Mouse (Mus musculus): ENCODE measurements at regions not wholly inside any gene's neighbourhood (a gene's known extent, or its start where the extent isn't known, plus 50 kb on each side); places are given as distances from the start of the nearest gene placed in this dataset.
"Not testable (repeated sequence)": the region's sequence is repeated elsewhere in the genome, so short reads cannot be mapped to it uniquely, and the experiment has no call there.

DNA sequence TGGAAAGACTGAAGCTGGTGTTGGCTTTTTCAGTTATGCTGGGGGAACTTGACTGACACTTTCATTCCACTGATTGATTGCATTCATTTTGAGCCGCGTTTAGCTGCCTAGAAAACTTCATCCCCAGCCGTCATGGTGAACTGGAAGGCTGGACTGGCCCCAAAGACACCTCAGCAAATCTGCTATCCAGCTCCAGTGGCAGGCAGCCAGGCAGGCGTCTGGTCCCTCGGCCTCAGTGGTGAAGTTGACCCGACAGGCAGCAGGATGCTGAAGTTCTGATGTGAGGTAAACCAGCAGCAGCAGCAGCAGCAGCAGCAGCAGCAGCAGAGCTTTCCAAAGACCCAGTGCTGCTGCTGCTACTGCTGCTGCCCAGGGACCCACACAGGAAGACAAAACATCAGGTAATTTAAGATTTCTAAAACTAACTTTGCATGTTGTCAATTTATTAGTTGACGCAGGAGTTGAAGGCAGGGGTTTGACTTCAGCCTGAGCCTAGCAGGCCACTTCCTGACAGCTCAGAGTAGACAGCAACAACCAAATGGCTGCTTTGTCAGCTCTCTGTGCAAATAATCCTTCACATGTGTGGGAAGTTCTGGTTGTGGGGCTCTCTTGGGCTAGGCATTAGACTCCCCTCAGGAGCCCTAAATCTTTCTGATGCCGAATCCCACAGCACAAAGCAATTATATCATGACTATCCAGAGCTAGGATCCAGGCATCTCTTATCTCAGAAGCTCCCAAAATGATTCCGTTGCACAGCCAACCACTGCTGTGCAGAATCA, 200.4 kb upstream of the Nhs start:
- Histone ChIP-seq H3K4me2 (no peak overlapping the region), H3K4me3 (no peak overlapping the region), H3K27ac (no peak overlapping the region), H3K36me3 (no peaks in the 10 kb centered on the region), H3K4me1 (no peaks in the 10 kb centered on the region), H3K9ac (no peak overlapping the region), H3K9me3 (replicated peaks) (no peaks in the 10 kb centered on the region), H3K27me3 (replicated peaks) (0 out of 2 replicates have a peak, but pooled peaks cover 4% of the 10 kb centered on the region)
- ATAC-seq: no peak
- 46% methylated on average over 9 of the region's 9 CpGs for WGBS (ENCODE audit: insufficient replicate concordance)

DNA sequence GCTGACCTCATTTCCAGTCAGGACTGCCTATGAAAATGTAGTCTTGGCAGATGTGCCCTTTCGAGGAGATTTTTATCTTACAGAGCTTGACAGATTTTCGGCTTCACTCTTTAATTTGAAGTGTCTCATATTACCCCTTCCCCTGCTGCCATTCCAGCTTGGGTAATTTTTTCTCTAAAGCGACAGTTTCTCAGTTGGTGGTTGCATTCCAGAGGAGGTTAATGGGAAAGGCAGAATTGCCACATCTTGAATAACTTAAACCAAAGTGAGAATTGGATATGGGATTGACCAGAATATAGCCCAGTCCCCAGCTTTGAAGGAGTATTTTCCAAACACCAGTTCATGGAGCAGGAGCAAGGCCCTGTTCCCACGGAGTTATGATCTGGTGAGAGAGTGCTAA, 188.8 kb upstream of the Nhs start:
- no peak overlapping the region for H3K27ac ChIP-seq
- no peak overlapping the region for H3K4me2 ChIP-seq
- no peaks in the 10 kb centered on the region for H3K36me3 ChIP-seq
- H3K4me1 ChIP-seq: no peaks in the 10 kb centered on the region
- H3K27me3 ChIP-seq (replicated peaks): peaks cover 25% of the 10 kb centered on the region
- no peaks in the 10 kb centered on the region for H3K9me3 ChIP-seq (replicated peaks)
- no peak for ATAC-seq
- no peak overlapping the region for H3K4me3 ChIP-seq
- no peak overlapping the region for H3K9ac ChIP-seq
- WGBS (ENCODE audit: insufficient replicate concordance): 42% methylated on average over 4 of the region's 4 CpGs

DNA sequence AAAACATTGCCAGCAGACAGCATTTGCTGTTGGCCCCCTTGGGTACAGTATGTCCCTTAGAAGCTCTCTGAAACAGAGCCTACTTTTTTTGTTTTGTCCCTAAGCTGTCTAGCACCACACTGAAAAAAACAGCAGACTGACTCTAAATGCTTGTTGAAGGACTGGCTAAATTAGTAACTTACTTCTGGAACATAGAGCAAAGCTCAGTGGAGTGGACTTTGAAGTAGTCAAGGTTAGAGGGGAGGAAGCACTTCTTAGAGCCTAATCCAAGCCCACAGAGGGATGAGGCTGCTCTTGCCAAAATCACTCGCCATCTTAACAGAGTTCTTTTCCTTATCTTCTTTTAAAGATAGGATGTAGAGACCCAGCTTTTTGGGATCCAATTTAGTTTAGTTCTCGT, 188.4 kb upstream of the Nhs start:
- Histone ChIP-seq H3K4me2 (no peak overlapping the region), H3K27ac (no peak overlapping the region), H3K27me3 (replicated peaks) (peaks cover 20% of the 10 kb centered on the region), H3K4me1 (no peaks in the 10 kb centered on the region), H3K4me3 (no peak overlapping the region), H3K9me3 (replicated peaks) (no peaks in the 10 kb centered on the region), H3K9ac (no peak overlapping the region), H3K36me3 (no peaks in the 10 kb centered on the region)
- ATAC-seq: no peak
- 29% methylated on average over 2 of the region's 2 CpGs for WGBS (ENCODE audit: insufficient replicate concordance)

DNA sequence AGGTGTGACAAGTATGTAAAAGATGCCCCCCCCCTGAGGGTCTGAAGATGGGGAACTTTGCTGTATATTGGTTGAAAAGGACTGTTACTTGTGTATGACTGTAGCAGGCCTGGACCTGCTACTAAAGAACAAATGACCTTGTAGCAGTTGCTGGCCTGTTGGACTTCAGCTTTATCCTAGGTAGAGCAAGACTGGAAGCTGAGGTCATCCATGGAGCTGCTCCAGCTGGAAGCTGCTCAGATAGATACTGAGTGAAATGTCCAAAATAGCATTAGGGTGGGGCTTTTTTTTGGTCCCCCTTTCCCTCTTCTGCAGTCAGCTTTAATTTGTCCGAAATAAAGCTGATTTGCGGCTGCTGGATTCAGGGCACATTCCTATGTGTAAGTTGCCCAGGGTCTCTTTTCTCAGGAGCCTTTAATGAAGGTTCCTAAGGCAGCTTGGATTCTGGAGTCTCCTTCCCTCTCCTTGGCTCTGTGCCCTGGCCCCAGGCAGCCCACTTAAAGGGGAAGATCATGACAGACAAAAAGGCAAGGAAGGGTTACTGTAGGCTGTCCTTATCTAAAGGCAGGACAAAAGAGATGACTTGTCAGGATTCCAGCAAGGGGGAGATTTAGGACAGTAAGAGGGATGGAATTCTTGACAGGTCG, 186.1 kb upstream of the Nhs start:
- no peaks in the 10 kb centered on the region for H3K9me3 ChIP-seq (replicated peaks)
- H3K36me3 ChIP-seq: no peaks in the 10 kb centered on the region
- H3K4me2 ChIP-seq: no peak overlapping the region
- no peak overlapping the region for H3K27ac ChIP-seq
- no peak overlapping the region for H3K9ac ChIP-seq
- H3K4me1 ChIP-seq: no peaks in the 10 kb centered on the region
- ATAC-seq: no peak
- H3K27me3 ChIP-seq (replicated peaks): peaks cover 20% of the 10 kb centered on the region; the same call in 1 of the 2 replicates
- no peak overlapping the region for H3K4me3 ChIP-seq
- WGBS (ENCODE audit: insufficient replicate concordance): 58% methylated on average over 3 of the region's 3 CpGs

DNA sequence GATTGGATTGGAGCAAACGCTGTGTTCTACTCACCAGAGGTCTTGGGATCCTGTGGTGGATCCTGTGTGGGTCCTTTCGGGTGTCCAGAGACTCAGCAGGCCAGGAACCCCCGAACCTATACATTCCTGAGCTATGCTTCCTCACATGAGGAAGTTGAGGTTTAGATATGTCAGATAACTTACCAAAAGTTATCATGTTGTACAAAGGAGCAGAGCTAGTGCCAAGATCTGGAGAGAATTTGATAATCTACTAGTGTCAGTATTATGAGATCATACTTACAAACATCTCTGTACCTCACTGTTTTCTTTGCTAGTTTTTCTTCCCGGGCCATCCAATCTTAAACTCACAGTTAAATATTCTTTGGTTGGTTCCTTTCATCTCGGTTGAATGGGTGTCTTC, 172.6 kb upstream of the Nhs start:
- H3K4me3 ChIP-seq: no peak overlapping the region
- no peak overlapping the region for H3K27ac ChIP-seq
- no peak overlapping the region for H3K9ac ChIP-seq
- H3K9me3 ChIP-seq (replicated peaks): no peaks in the 10 kb centered on the region
- no peaks in the 10 kb centered on the region for H3K27me3 ChIP-seq (replicated peaks)
- 56% methylated on average over 5 of the region's 5 CpGs for WGBS (ENCODE audit: insufficient replicate concordance)
- H3K4me2 ChIP-seq: no peak overlapping the region
- no peaks in the 10 kb centered on the region for H3K4me1 ChIP-seq
- H3K36me3 ChIP-seq: no peaks in the 10 kb centered on the region
- no peak for ATAC-seq

DNA sequence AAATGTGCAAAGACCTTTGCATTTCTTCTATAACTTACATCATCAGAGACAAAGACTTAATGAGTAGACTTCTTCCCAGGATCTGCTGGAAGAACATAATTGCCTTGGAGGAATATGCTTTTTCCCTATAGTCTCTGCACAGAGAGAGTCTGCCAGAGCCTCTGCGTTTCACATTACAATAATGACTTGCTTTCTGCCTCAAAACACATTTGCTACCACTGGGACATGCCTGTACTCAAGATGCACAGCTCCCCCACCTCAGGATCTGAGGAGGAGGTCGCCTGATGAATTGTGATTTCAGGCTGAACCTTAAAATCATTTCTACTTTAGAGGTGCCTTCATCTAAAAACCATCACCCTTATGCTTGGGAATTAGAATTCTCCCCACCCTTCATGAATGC, 148.1 kb upstream of the Nhs start:
- no peak overlapping the region for H3K4me3 ChIP-seq
- H3K27me3 ChIP-seq (replicated peaks): no peaks in the 10 kb centered on the region
- H3K9me3 ChIP-seq (replicated peaks): no peaks in the 10 kb centered on the region
- no peak overlapping the region for H3K27ac ChIP-seq
- no peak overlapping the region for H3K9ac ChIP-seq
- H3K4me1 ChIP-seq: no peaks in the 10 kb centered on the region
- no peaks in the 10 kb centered on the region for H3K36me3 ChIP-seq
- no peak for ATAC-seq
- no peak overlapping the region for H3K4me2 ChIP-seq
- WGBS (ENCODE audit: insufficient replicate concordance): 48% methylated on average over 2 of the region's 2 CpGs

DNA sequence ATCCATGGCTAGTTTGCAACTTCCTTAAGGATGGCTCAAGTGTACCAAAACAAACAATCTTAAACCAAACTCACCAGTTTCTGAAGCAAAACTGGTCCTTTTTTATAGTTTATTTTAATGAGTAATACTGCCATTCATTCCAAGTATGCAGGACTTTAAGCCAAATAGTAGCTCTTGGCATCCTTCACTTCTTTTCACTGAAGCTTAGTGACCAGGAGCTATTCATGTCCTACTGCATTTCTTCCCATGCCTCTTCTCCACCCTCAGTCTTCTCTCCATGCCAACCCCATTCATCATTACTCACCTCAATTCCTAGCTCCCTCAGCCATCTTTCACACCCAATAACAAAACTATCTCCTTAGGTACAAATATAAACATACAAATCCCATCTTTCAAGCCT, 144.6 kb upstream of the Nhs start:
- H3K36me3 ChIP-seq: no peaks in the 10 kb centered on the region
- no peaks in the 10 kb centered on the region for H3K4me1 ChIP-seq
- H3K4me3 ChIP-seq: no peak overlapping the region
- no peak overlapping the region for H3K9ac ChIP-seq
- no peaks in the 10 kb centered on the region for H3K9me3 ChIP-seq (replicated peaks)
- no peaks in the 10 kb centered on the region; the same call in 1 of the 2 replicates for H3K27me3 ChIP-seq (replicated peaks)
- no peak for ATAC-seq
- H3K27ac ChIP-seq: no peak overlapping the region
- H3K4me2 ChIP-seq: no peak overlapping the region

DNA sequence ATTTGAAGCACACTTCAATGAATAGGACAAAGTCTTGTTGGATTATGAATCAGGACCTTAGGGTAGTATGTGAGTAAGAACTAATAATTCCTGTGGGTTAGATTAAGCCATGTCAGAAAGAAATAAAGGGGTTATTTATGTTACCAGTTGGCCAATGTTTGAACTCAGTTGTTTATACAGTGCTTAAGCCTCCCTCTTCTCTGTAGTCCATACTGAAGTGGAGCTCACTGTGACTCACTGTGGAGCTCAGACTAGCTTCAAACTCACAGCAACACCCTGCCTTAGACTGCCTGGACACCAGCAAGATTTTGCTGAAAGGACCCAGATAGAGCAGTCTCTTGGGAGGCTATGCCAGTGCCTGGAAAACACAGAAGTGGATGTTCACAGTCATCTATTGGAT, 143.3 kb upstream of the Nhs start:
- Histone ChIP-seq H3K4me1 (no peaks in the 10 kb centered on the region), H3K27ac (no peak overlapping the region), H3K9ac (no peak overlapping the region), H3K4me3 (no peak overlapping the region), H3K9me3 (replicated peaks) (no peaks in the 10 kb centered on the region), H3K27me3 (replicated peaks) (no peaks in the 10 kb centered on the region; the same call in 1 of the 2 replicates), H3K4me2 (no peak overlapping the region), H3K36me3 (no peaks in the 10 kb centered on the region)
- no peak for ATAC-seq

DNA sequence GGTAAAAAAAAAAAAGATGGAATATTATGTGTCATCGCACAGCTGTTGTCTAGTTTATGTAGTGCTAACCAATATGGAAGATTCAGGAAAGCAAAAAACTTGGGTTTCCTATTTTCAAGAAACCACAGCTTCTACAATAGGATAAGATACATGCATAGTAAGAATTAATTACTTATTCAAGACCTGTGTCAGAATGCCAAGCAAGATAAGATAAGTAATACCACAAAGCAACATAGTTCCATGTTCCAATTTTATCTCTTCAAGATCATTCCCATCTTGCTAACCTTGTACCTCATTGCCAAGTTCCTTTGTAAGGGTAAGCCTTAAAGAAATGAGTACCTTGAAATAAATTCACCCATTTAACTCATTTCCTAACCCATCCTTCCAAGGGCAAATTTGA, 131.7 kb upstream of the Nhs start:
- whole genome bisulfite sequencing (ENCODE audit: insufficient replicate concordance): 74% methylated on average over 1 of the region's 1 CpGs
- Histone ChIP-seq H3K4me1 (0 out of 2 replicates have a peak, but pooled peaks cover under 1% of the 10 kb centered on the region), H3K4me3 (no peak overlapping the region), H3K9me3 (replicated peaks) (no peaks in the 10 kb centered on the region), H3K27ac (no peak overlapping the region), H3K9ac (no peak overlapping the region), H3K36me3 (no peaks in the 10 kb centered on the region), H3K27me3 (replicated peaks) (no peaks in the 10 kb centered on the region; the same call in 1 of the 2 replicates), H3K4me2 (no peak overlapping the region)
- no peak for ATAC-seq

DNA sequence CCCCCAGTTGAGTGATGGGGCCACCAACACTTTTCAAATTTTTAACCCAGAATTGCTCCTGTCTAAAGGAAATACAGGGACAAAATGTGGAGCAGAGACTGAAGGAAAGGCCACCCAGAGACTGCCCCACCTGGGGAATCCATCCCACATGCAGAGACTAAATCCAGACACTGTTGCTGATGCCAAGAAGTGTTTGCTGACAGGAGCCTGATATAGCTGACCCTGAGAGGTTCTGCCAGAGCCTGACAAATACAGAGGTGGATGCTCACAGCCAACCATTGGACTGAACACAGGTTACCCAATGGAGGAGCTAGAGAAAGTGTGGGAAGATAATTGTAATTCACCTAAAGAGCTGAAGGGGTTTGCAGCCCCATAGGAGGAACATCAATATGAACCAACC, 126.6 kb upstream of the Nhs start:
- Histone ChIP-seq H3K27ac (peak overlapping the region; percentile 94; the same call in 1 of the 2 replicates), H3K4me1 (peaks cover 33% of the 10 kb centered on the region)
- not testable (repeated sequence) for ATAC-seq; H3K9ac ChIP-seq; H3K9me3 ChIP-seq (replicated peaks); H3K4me2 ChIP-seq; H3K27me3 ChIP-seq (replicated peaks); H3K36me3 ChIP-seq; H3K4me3 ChIP-seq

DNA sequence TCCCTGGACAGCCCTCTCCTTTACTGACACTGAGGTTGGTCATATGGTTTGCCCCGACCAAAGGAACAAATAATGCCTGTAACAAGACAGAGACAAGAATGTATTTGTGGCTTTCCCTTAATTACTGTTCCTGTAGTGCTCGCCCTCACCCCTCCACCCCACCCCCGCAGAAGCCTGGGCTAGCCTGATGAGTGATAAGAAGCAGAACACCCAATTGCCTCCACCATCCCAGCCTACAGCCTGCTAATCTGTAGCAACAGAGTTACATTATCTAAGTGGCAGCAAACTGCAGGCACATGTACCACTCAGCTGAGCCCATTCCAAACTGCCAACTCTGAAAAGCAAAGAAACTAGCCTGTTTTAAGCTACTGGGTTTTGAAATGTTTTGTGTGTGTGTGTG, 124.7 kb upstream of the Nhs start:
- 17% methylated on average over 3 of the region's 3 CpGs for WGBS (ENCODE audit: insufficient replicate concordance)
- Histone ChIP-seq H3K36me3 (no peaks in the 10 kb centered on the region), H3K4me1 (peaks cover 33% of the 10 kb centered on the region), H3K9me3 (replicated peaks) (no peaks in the 10 kb centered on the region), H3K4me3 (no peak overlapping the region), H3K9ac (peak overlapping the region; percentile 53; the same call in 1 of the 2 replicates), H3K27me3 (replicated peaks) (no peaks in the 10 kb centered on the region), H3K27ac (peak overlapping the region; percentile 94), H3K4me2 (peak overlapping the region; percentile 52)
- peak; percentile 99 for ATAC-seq

DNA sequence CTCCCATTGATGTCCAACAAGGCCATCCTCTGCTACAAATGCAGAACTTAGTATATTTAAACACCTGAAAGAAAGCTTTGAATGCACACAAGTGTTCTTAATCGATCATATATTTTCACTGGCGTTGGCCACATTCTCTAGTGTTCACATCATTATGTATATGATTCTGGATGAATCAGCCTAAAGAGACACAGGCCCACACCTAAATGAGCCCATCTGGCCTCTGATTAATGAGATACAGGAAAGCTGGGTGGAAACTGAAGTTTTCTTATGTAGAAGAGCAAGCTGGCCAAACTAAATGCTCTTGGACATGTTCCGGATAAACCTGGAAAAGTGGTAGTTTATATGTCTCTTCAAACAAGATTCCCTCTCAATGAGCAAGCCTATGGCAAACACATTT, 123.2 kb upstream of the Nhs start:
- Histone ChIP-seq H3K4me2 (no peak overlapping the region), H3K4me3 (no peak overlapping the region), H3K4me1 (peaks cover 33% of the 10 kb centered on the region), H3K27me3 (replicated peaks) (no peaks in the 10 kb centered on the region), H3K9ac (0 out of 2 replicates have a peak overlapping the region, but pooled peaks have one; percentile 27), H3K27ac (peak overlapping the region; percentile 94; the same call in 1 of the 2 replicates), H3K36me3 (no peaks in the 10 kb centered on the region), H3K9me3 (replicated peaks) (no peaks in the 10 kb centered on the region)
- ATAC-seq: peak; percentile 42; the same call in 1 of the 2 replicates
- 83% methylated on average over 3 of the region's 3 CpGs for WGBS (ENCODE audit: insufficient replicate concordance)
